Mouse (Mus musculus) hindbrain, embryonic 13.5 days (tissue): ENCODE data around the gene Fcgrt. TPM values are rescaled to one million over a fixed set of nuclear protein-coding genes. Genes with fewer than 3 reads are reported as not detected.
A peak's percentile ranks its signal among the peaks of the same experiment; 100 is the strongest.

Experiments used
- ATAC-seq: fragments of 200-750 bp; cut with Nextera tagmentation; 2 replicates; pipeline ENCODE4 v1.8.0; 2017; ENCODE audit warnings: moderate TSS enrichment; ENCODE audit not compliant: low FRiP score
- H3K27ac ChIP-seq: fragments of 300-500 bp; sonication (generic); 2 replicates; pipeline ENCODE4 v1.5.1; 2015; ENCODE audit warnings: inconsistent platforms, mild to moderate bottlenecking, moderate library complexity
- H3K27me3 ChIP-seq: fragments of 300-500 bp; sonication (generic); 2 replicates; pipeline ENCODE4 v1.6.1; 2015; ENCODE audit warnings: mild to moderate bottlenecking, inconsistent platforms
- H3K36me3 ChIP-seq: fragments of 300-500 bp; sonication (generic); 2 replicates; pipeline ENCODE4 v1.6.1; 2015; ENCODE audit warnings: mild to moderate bottlenecking, inconsistent platforms
- H3K4me1 ChIP-seq: fragments of 300-500 bp; sonication (generic); replicated peaks from 2 replicates; pipeline ENCODE4 v1.6.1; 2015; ENCODE audit warnings: inconsistent platforms
- H3K4me2 ChIP-seq: fragments of 300-500 bp; sonication (generic); 2 replicates; pipeline ENCODE4 v1.6.1; 2015; ENCODE audit warnings: inconsistent platforms, mild to moderate bottlenecking, moderate library complexity
- H3K4me3 ChIP-seq: fragments of 300-500 bp; sonication (generic); 2 replicates; pipeline ENCODE4 v1.5.1; 2015; ENCODE audit warnings: mild to moderate bottlenecking, inconsistent platforms
- H3K9ac ChIP-seq: fragments of 300-500 bp; sonication (generic); 2 replicates; pipeline ENCODE4 v1.6.1; 2015; ENCODE audit warnings: mild to moderate bottlenecking, inconsistent platforms
- H3K9me3 ChIP-seq: fragments of 300-500 bp; sonication (generic); 2 replicates; pipeline ENCODE4 v1.6.1; 2016; ENCODE audit warnings: inconsistent platforms
- WGBS: fragments of 180-500 bp; shearing (Covaris S2); methylation state at CpG from one replicate; pipeline ENCODE4 v1.1.7; 2015; 5-methylcytosine and 5-hydroxymethylcytosine counted together
- polyA plus RNA-seq: library from polyadenylated mRNA; unstranded; fragments of >200 nt; fragmentation: Nextera tagmentation; extraction: Ambion mirVana; gene quantifications from 2 replicates; pipeline ENCODE4 v1.2.1, GENCODE M21; 2015

The Fcgrt gene
- polyA plus RNA-seq, 1 experiment from 2014 or later, result 28.3 TPM

GRCm38 (mm10) chr7:45091001-45091990, 12.4 kb downstream of the Fcgrt start:
- H3K27me3 ChIP-seq, result peaks cover 4% of the 10 kb centered on the region; the same call in 1 of the 2 replicates
- H3K4me1 ChIP-seq, result peaks cover 19% of the 10 kb centered on the region; the same call in 1 of the 2 replicates
- peak overlapping the region; percentile 56 for H3K4me2 ChIP-seq
- no peaks in the 10 kb centered on the region for H3K9me3 ChIP-seq
- H3K36me3 ChIP-seq, result peaks cover 10% of the 10 kb centered on the region
- peak overlapping the region; percentile 39 for H3K4me3 ChIP-seq
- H3K9ac ChIP-seq, result peak overlapping the region; percentile 69
- ATAC-seq, result peak; percentile 55
- H3K27ac ChIP-seq, result 0 out of 2 replicates have a peak overlapping the region, but pooled peaks have one; percentile 44
- WGBS, result 17% methylated on average over 35 of the region's 35 CpGs

DNA sequence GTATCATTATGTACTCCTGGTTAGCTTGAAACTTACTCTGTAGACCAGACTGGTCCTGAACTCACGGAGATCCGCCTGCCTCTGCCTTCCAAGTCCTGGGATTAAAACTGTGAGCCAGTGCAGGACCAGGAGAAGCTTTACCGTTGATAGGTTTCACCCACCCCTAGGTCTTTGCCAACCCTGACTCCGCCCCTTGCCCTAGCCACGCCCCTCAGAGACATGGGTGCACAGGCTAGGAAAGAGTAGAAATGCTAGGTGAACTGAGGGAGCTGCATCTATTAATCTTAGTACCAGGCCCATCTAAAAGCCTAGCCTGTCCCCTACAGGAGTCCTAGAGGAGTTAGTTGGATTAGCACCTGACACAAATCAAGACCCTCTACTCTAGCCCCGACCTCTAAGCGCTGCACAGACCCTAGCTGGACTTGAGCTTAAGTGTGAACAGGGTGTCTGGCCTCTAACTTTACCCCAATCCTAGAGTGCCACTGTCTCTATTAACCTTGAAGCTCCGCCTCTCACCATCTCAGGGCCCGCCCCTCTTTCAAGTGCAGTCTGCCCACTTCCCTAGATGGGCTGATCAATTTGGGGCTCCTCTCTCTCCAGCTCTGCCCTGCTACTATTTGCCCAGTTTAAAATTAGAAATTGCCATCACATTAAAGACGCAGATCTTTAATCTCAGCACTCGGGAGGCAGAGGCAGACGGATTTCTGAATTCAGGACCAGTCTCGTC, 13.2 kb downstream of the Fcgrt start:
- Histone ChIP-seq H3K4me1 (peaks cover 19% of the 10 kb centered on the region; the same call in 1 of the 2 replicates), H3K9ac (no peak overlapping the region), H3K27me3 (peaks cover 4% of the 10 kb centered on the region; the same call in 1 of the 2 replicates), H3K36me3 (peaks cover 17% of the 10 kb centered on the region), H3K27ac (no peak overlapping the region), H3K9me3 (no peaks in the 10 kb centered on the region), H3K4me3 (no peak overlapping the region; the same call in 1 of the 2 replicates), H3K4me2 (peak overlapping the region; percentile 56; the same call in 1 of the 2 replicates)
- no peak for ATAC-seq
- 80% methylated on average over 13 of the region's 13 CpGs for WGBS

DNA sequence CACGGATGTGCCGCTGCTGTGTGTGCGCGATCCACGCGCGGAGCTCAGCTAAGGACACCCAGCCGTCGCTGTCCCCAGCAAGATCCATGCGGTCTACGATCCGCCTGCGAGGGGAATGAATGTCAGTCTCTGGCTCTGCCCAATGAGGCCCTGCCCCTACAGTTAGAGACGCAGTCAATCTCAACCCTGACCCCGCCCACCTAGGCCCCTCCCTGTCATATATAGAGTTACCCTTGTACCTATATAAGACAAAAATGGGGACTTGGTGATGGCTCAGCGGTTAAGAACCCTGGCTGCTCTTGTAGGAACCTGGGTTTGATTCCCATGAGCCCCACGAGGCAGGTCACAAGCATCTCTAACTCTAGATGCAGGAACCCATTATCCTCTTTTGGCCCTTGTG, 15.1 kb downstream of the Fcgrt start:
- Histone ChIP-seq H3K36me3 (peaks cover 29% of the 10 kb centered on the region), H3K27ac (no peak overlapping the region), H3K4me3 (no peak overlapping the region), H3K4me1 (peaks cover 19% of the 10 kb centered on the region; the same call in 1 of the 2 replicates), H3K27me3 (peaks cover 4% of the 10 kb centered on the region; the same call in 1 of the 2 replicates), H3K9ac (no peak overlapping the region), H3K4me2 (no peak overlapping the region), H3K9me3 (no peaks in the 10 kb centered on the region)
- no peak for ATAC-seq
- WGBS, result 93% methylated on average over 17 of the region's 17 CpGs

GRCm38 (mm10) chr7:45086084-45086483, 17.6 kb downstream of the Fcgrt start:
- no peaks in the 10 kb centered on the region for H3K27me3 ChIP-seq
- H3K4me1 ChIP-seq, result peaks cover 2% of the 10 kb centered on the region; the same call in 1 of the 2 replicates
- no peak overlapping the region for H3K27ac ChIP-seq
- no peak for ATAC-seq
- WGBS, result 73% methylated on average over 4 of the region's 4 CpGs
- H3K4me3 ChIP-seq, result no peak overlapping the region
- no peak overlapping the region for H3K4me2 ChIP-seq
- no peaks in the 10 kb centered on the region for H3K9me3 ChIP-seq
- peaks cover 32% of the 10 kb centered on the region for H3K36me3 ChIP-seq
- H3K9ac ChIP-seq, result no peak overlapping the region

DNA sequence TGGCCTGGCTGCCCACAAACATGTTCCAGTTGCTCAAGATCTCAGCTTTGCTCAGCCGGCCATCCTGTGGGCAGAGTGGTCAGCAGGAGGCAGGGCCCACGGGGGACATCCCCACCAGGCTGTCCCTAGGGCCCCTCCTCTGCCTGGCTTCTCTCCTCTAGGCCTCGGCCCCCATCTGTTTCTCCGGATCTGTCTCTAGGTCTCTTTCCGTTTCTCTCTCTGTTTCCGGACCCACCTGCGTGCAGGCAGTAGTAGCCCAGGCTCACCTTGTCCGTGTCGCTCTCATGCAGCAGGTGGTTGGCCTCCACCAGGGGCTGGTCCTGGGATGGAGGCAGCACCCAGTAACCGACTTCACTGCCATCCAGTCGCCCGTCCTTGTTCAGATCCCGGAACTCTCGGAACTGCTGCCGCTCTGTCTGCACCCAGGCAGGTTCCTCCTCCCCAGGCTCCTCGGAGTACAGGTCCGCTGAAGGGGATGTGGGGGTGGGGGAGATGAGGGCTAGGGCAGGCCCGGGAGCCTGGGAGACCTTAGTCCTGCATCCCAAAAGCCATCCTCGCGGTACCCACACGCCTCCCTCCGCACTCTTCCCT, 20.3 kb downstream of the Fcgrt start:
- Histone ChIP-seq H3K9me3 (no peaks in the 10 kb centered on the region), H3K4me3 (no peak overlapping the region), H3K36me3 (peaks cover 32% of the 10 kb centered on the region), H3K27me3 (no peaks in the 10 kb centered on the region), H3K4me1 (no peaks in the 10 kb centered on the region), H3K27ac (no peak overlapping the region), H3K4me2 (no peak overlapping the region), H3K9ac (no peak overlapping the region)
- no peak for ATAC-seq
- WGBS, result 88% methylated on average over 22 of the region's 22 CpGs

- Histone ChIP-seq H3K4me1 (no peaks in the 10 kb centered on the region), H3K27me3 (no peaks in the 10 kb centered on the region), H3K9me3 (no peaks in the 10 kb centered on the region), H3K36me3 (peaks cover 35% of the 10 kb centered on the region), H3K4me3 (no peak overlapping the region), H3K27ac (peak overlapping the region; percentile 52; the same call in 1 of the 2 replicates), H3K4me2 (no peak overlapping the region), H3K9ac (no peak overlapping the region)
- ATAC-seq, result no peak
- WGBS, result 75% methylated on average over 25 of the region's 25 CpGs
These were observed 21.0 kb downstream of the Fcgrt start for GRCm38 (mm10) chr7:45082401-45083299.

- Histone ChIP-seq H3K4me1 (no peaks in the 10 kb centered on the region), H3K36me3 (peaks cover 39% of the 10 kb centered on the region), H3K9ac (no peak overlapping the region), H3K27me3 (no peaks in the 10 kb centered on the region), H3K27ac (no peak overlapping the region), H3K9me3 (no peaks in the 10 kb centered on the region), H3K4me2 (no peak overlapping the region), H3K4me3 (no peak overlapping the region)
- ATAC-seq, result no peak
- whole genome bisulfite sequencing, result 50% methylated on average over 5 of the region's 5 CpGs
These were observed 22.6 kb downstream of the Fcgrt start for GRCm38 (mm10) chr7:45081016-45081415.

GRCm38 (mm10) chr7:45079856-45080255, 23.8 kb downstream of the Fcgrt start:
- ATAC-seq, result peak; percentile 19; the same call in 1 of the 2 replicates
- H3K27me3 ChIP-seq, result no peaks in the 10 kb centered on the region
- H3K27ac ChIP-seq, result peak overlapping the region; percentile 42; the same call in 1 of the 2 replicates
- under 1% methylated on average over 10 of the region's 10 CpGs for WGBS
- H3K4me3 ChIP-seq, result no peak overlapping the region
- H3K9ac ChIP-seq, result no peak overlapping the region
- no peaks in the 10 kb centered on the region for H3K4me1 ChIP-seq
- H3K36me3 ChIP-seq, result peaks cover 40% of the 10 kb centered on the region
- H3K9me3 ChIP-seq, result no peaks in the 10 kb centered on the region
- no peak overlapping the region for H3K4me2 ChIP-seq

DNA sequence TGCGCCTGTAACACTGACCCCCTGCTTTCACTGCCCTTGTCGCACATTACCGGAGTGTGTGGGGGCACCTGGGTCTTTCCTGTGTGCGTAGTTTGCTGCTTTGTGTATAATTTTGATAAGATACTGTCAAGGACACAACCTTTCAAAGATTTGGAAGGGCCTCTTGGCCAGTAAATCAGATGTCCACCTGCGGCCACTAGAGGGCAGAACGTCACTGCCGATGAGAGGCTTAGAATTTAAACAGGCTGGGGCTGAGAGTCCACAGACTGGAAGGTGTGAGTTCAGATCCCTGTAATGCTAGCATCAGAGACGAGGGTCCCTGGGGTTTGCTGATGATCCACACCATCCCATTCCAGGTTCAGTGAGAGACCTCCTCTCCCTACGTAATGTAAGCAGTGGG, 25.1 kb downstream of the Fcgrt start:
- Histone ChIP-seq H3K9ac (no peak overlapping the region), H3K4me1 (no peaks in the 10 kb centered on the region), H3K36me3 (peaks cover 46% of the 10 kb centered on the region), H3K9me3 (no peaks in the 10 kb centered on the region), H3K27me3 (no peaks in the 10 kb centered on the region), H3K4me3 (no peak overlapping the region), H3K27ac (no peak overlapping the region), H3K4me2 (no peak overlapping the region)
- 39% methylated on average over 9 of the region's 9 CpGs for WGBS
- no peak for ATAC-seq

- Histone ChIP-seq H3K4me3 (no peak overlapping the region), H3K9me3 (no peaks in the 10 kb centered on the region), H3K4me1 (no peaks in the 10 kb centered on the region), H3K9ac (no peak overlapping the region), H3K27ac (no peak overlapping the region), H3K36me3 (peaks cover 44% of the 10 kb centered on the region), H3K4me2 (no peak overlapping the region), H3K27me3 (no peaks in the 10 kb centered on the region)
- ATAC-seq, result no peak
- WGBS, result 87% methylated on average over 2 of the region's 2 CpGs
These were observed 25.8 kb downstream of the Fcgrt start for GRCm38 (mm10) chr7:45077829-45078228.

DNA sequence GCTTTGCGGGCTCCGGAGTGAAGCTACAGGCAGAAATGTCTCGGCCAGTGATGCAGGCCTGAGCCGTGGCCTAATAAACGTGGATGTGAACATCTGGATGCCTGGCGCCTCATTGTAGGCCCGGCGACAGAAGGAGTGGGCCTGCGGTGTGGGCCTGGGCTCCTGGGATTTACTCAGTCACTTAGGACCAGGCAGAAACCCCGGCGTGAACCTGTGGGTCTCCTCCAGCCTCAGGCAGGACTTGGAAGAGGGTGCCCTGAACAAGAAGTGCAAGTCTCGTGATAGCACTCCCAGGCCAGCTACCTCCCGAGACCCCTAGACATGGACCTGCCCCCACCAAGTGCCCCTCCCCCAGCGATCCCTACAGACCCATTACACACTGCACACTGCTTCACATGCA, 26.3 kb downstream of the Fcgrt start:
- Histone ChIP-seq H3K9me3 (no peaks in the 10 kb centered on the region), H3K4me3 (no peak overlapping the region), H3K27me3 (no peaks in the 10 kb centered on the region), H3K9ac (no peak overlapping the region), H3K4me2 (no peak overlapping the region), H3K4me1 (no peaks in the 10 kb centered on the region), H3K36me3 (peaks cover 44% of the 10 kb centered on the region), H3K27ac (no peak overlapping the region)
- 90% methylated on average over 14 of the region's 14 CpGs for WGBS
- no peak for ATAC-seq
